Mouse (Mus musculus) thymus, adult 2 months (tissue): ENCODE data around the gene Rbfox3. TPM values are rescaled to one million over a fixed set of nuclear protein-coding genes. Genes with fewer than 3 reads are reported as not detected.

ENCODE experiments used
- DNase-seq: peaks from one replicate; pipeline ENCODE4 v3.0.0; 2021
- H3K27ac ChIP-seq: fragments of 200-500 bp; 2 replicates; pipeline ENCODE4 v1.5.1; 2012; ENCODE audit warnings: low read length, control low read depth; ENCODE audit not compliant: control insufficient read depth, insufficient read depth
- H3K27me3 ChIP-seq: fragments of 200-500 bp; 2 replicates; pipeline ENCODE4 v1.6.1; 2012; ENCODE audit warnings: mild to moderate bottlenecking, low read length, moderate library complexity, mixed read lengths; ENCODE audit not compliant: control insufficient read depth, insufficient read depth
- H3K36me3 ChIP-seq: fragments of 200-500 bp; 2 replicates; pipeline ENCODE4 v1.6.1; 2012; ENCODE audit warnings: mild to moderate bottlenecking, low read length, moderate library complexity; ENCODE audit not compliant: control insufficient read depth, insufficient read depth
- H3K4me1 ChIP-seq: fragments of 200-500 bp; replicated peaks from 2 replicates; pipeline ENCODE4 v1.6.1; 2012; ENCODE audit warnings: low read length; ENCODE audit not compliant: control insufficient read depth, insufficient read depth
- H3K4me3 ChIP-seq: fragments of 200-500 bp; 2 replicates; pipeline ENCODE4 v1.5.1; 2012; ENCODE audit warnings: mild to moderate bottlenecking, low read length, control low read depth, moderate library complexity; ENCODE audit not compliant: control insufficient read depth, insufficient read depth
- CTCF ChIP-seq: fragments of 200-500 bp; IDR thresholded peaks from 2 replicates; pipeline ENCODE4 v1.5.1; 2012; ENCODE audit warnings: mild to moderate bottlenecking, control low read depth, low read length, moderate library complexity, borderline replicate concordance; ENCODE audit not compliant: control insufficient read depth, poor library complexity, insufficient read depth; ENCODE audit errors: extremely low read depth
- POLR2A ChIP-seq: fragments of 200-500 bp; IDR thresholded peaks from 2 replicates; pipeline ENCODE4 v1.6.1; 2012; ENCODE audit warnings: mild to moderate bottlenecking, low read length, control low read depth, moderate library complexity; ENCODE audit not compliant: control insufficient read depth, poor library complexity, insufficient read depth; ENCODE audit errors: extremely low read depth
- WGBS: fragments of 180-500 bp; shearing (Covaris S2); methylation state at CpG from one replicate; pipeline ENCODE4 v1.1.7; 2018; 5-methylcytosine and 5-hydroxymethylcytosine counted together
- polyA plus RNA-seq: library from polyadenylated mRNA; depleted of rRNA; stranded (reverse); fragments of >200 nt; gene quantifications from 2 replicates; pipeline ENCODE4 v1.2.3, GENCODE M21; 2012

Rbfox3 gene
- polyA plus RNA-seq, 1 experiment, result 0.50 TPM

GRCm38 (mm10) chr11:118741262-118741661, 170.1 kb downstream of the Rbfox3 start:
- Histone ChIP-seq H3K4me1 (no peaks in the 10 kb centered on the region), H3K4me3 (no peak overlapping the region), H3K27ac (no peak overlapping the region), H3K27me3 (no peaks in the 10 kb centered on the region; the same call in 1 of the 2 replicates), H3K36me3 (no peaks in the 10 kb centered on the region)
- DNase-seq, result no peak
- no peak for TF ChIP-seq POLR2A
- no peak for TF ChIP-seq CTCF
- WGBS, result 35% methylated on average over 6 of the region's 6 CpGs

- Histone ChIP-seq H3K4me1 (no peaks in the 10 kb centered on the region), H3K36me3 (no peaks in the 10 kb centered on the region), H3K27me3 (no peaks in the 10 kb centered on the region; the same call in 1 of the 2 replicates), H3K27ac (no peak overlapping the region), H3K4me3 (no peak overlapping the region)
- no peak for DNase-seq
- WGBS, result 18% methylated on average over 6 of the region's 6 CpGs
- no peak for TF ChIP-seq POLR2A
- no peak for TF ChIP-seq CTCF
Observed at GRCm38 (mm10) chr11:118740001-118740400, 171.4 kb downstream of the Rbfox3 start.

- no peaks in the 10 kb centered on the region for H3K27me3 ChIP-seq
- DNase-seq, result peak; percentile 52
- no peaks in the 10 kb centered on the region for H3K36me3 ChIP-seq
- no peak overlapping the region for H3K27ac ChIP-seq
- H3K4me3 ChIP-seq, result no peak overlapping the region
- WGBS, result 17% methylated on average over 23 of the region's 23 CpGs
- TF ChIP-seq POLR2A, result no peak
- peak; percentile 75; the same call in 1 of the 2 replicates for TF ChIP-seq CTCF
- no peaks in the 10 kb centered on the region for H3K4me1 ChIP-seq
Observed at GRCm38 (mm10) chr11:118738855-118739832, 172.3 kb downstream of the Rbfox3 start.

- H3K27me3 ChIP-seq, result no peaks in the 10 kb centered on the region
- H3K4me1 ChIP-seq, result no peaks in the 10 kb centered on the region
- 42% methylated on average over 7 of the region's 7 CpGs for WGBS
- H3K4me3 ChIP-seq, result no peak overlapping the region
- no peaks in the 10 kb centered on the region for H3K36me3 ChIP-seq
- no peak for TF ChIP-seq POLR2A
- 0 out of 2 replicates have a peak, but pooled peaks have one; percentile 24 for TF ChIP-seq CTCF
- H3K27ac ChIP-seq, result no peak overlapping the region
- no peak for DNase-seq
Observed at GRCm38 (mm10) chr11:118738323-118738722, 173.1 kb downstream of the Rbfox3 start.

- Histone ChIP-seq H3K4me3 (no peak overlapping the region), H3K36me3 (no peaks in the 10 kb centered on the region), H3K27me3 (no peaks in the 10 kb centered on the region), H3K4me1 (no peaks in the 10 kb centered on the region), H3K27ac (no peak overlapping the region)
- peak; percentile 11 for DNase-seq
- TF ChIP-seq POLR2A, result no peak
- TF ChIP-seq CTCF, result no peak; the same call in 1 of the 2 replicates
- 60% methylated on average over 3 of the region's 3 CpGs for WGBS
Observed at GRCm38 (mm10) chr11:118737821-118738220, 173.6 kb downstream of the Rbfox3 start.

- Histone ChIP-seq H3K36me3 (no peaks in the 10 kb centered on the region), H3K4me1 (no peaks in the 10 kb centered on the region), H3K4me3 (no peak overlapping the region), H3K27me3 (no peaks in the 10 kb centered on the region), H3K27ac (no peak overlapping the region)
- no peak for DNase-seq
- 80% methylated on average over 4 of the region's 4 CpGs for WGBS
- TF ChIP-seq CTCF (no peak), POLR2A (no peak)
Observed at GRCm38 (mm10) chr11:118736993-118737392, 174.4 kb downstream of the Rbfox3 start.

- H3K27me3 ChIP-seq, result no peaks in the 10 kb centered on the region
- no peaks in the 10 kb centered on the region for H3K4me1 ChIP-seq
- no peak overlapping the region for H3K27ac ChIP-seq
- 86% methylated on average over 5 of the region's 5 CpGs for WGBS
- TF ChIP-seq POLR2A (no peak), CTCF (no peak)
- H3K4me3 ChIP-seq, result no peak overlapping the region
- no peaks in the 10 kb centered on the region for H3K36me3 ChIP-seq
- DNase-seq, result no peak
Observed at GRCm38 (mm10) chr11:118731655-118732054, 179.7 kb downstream of the Rbfox3 start.
